Mouse (Mus musculus) kidney, embryonic 16.5 days (tissue): ENCODE results near the gene Rbm20. TPM values are rescaled to one million over a fixed set of nuclear protein-coding genes. Genes with fewer than 3 reads are reported as not detected.

Experiments used
- ATAC-seq: fragments of 200-750 bp; cut with Nextera tagmentation; 2 replicates; pipeline ENCODE4 v1.8.0; 2017; ENCODE audit warnings: moderate TSS enrichment; ENCODE audit not compliant: low FRiP score, low TSS enrichment
- H3K27ac ChIP-seq: fragments of 300-500 bp; sonication (generic); 2 replicates; pipeline ENCODE4 v1.5.1; 2014; ENCODE audit warnings: low read length
- H3K27me3 ChIP-seq: fragments of 300-500 bp; sonication (generic); 2 replicates; pipeline ENCODE4 v1.6.1; 2014; ENCODE audit warnings: low read length, control low read depth, mixed read lengths; ENCODE audit not compliant: insufficient read depth
- H3K36me3 ChIP-seq: fragments of 300-500 bp; sonication (generic); 2 replicates; pipeline ENCODE4 v1.6.1; 2014; ENCODE audit warnings: low read length, control low read depth, mixed read lengths; ENCODE audit not compliant: insufficient read depth
- H3K4me1 ChIP-seq: fragments of 300-500 bp; sonication (generic); 2 replicates; pipeline ENCODE4 v1.6.1; 2014; ENCODE audit warnings: low read length, control low read depth, mixed read lengths; ENCODE audit not compliant: insufficient read depth
- H3K4me2 ChIP-seq: fragments of 300-500 bp; sonication (generic); replicated peaks from 2 replicates; pipeline ENCODE4 v1.6.1; 2014; ENCODE audit warnings: low read depth, low read length
- H3K4me3 ChIP-seq: fragments of 300-500 bp; sonication (generic); 2 replicates; pipeline ENCODE4 v1.5.1; 2014; ENCODE audit warnings: mild to moderate bottlenecking, low read length
- H3K9ac ChIP-seq: fragments of 300-500 bp; sonication (generic); replicated peaks from 2 replicates; pipeline ENCODE4 v1.6.1; 2014; ENCODE audit warnings: low read length
- H3K9me3 ChIP-seq: fragments of 300-500 bp; sonication (generic); 2 replicates; pipeline ENCODE4 v1.6.1; 2016; ENCODE audit warnings: low read length, control low read depth
- WGBS: fragments of 180-500 bp; shearing (Covaris S2); extraction: QIAGEN DNeasy Blood & Tissue Kit; methylation state at CpG from one replicate; pipeline ENCODE4 v1.1.7; 2014; 5-methylcytosine and 5-hydroxymethylcytosine counted together
- polyA plus RNA-seq: library from polyadenylated mRNA; unstranded; fragments of >200 nt; fragmentation: Nextera tagmentation; extraction: Ambion mirVana; gene quantifications from 2 replicates; pipeline ENCODE4 v1.2.1, GENCODE M21; 2015

The Rbm20 gene
- polyA plus RNA-seq, 1 experiment from 2014 or later = 2.5 TPM

GRCm38 (mm10) chr19:53875246-53875645 is 198.1 kb downstream of the Rbm20 start:
- 69% methylated on average over 6 of the region's 6 CpGs for WGBS
- no peak overlapping the region for H3K4me2 ChIP-seq
- H3K27ac ChIP-seq = no peak overlapping the region
- peaks cover 4% of the 10 kb centered on the region; the same call in 1 of the 2 replicates for H3K9me3 ChIP-seq
- no peaks in the 10 kb centered on the region for H3K27me3 ChIP-seq
- H3K4me3 ChIP-seq = no peak overlapping the region
- H3K36me3 ChIP-seq = no peaks in the 10 kb centered on the region
- no peaks in the 10 kb centered on the region for H3K4me1 ChIP-seq
- H3K9ac ChIP-seq = no peak overlapping the region
- ATAC-seq = no peak

GRCm38 (mm10) chr19:53877779-53878178 is 200.7 kb downstream of the Rbm20 start:
- Histone ChIP-seq H3K36me3 (no peaks in the 10 kb centered on the region), H3K4me3 (no peak overlapping the region), H3K27me3 (no peaks in the 10 kb centered on the region), H3K4me2 (no peak overlapping the region), H3K9ac (no peak overlapping the region), H3K4me1 (no peaks in the 10 kb centered on the region), H3K9me3 (peaks cover 6% of the 10 kb centered on the region; the same call in 1 of the 2 replicates), H3K27ac (no peak overlapping the region)
- no peak for ATAC-seq
- 82% methylated on average over 1 of the region's 1 CpGs for WGBS

- no peak overlapping the region for H3K27ac ChIP-seq
- H3K36me3 ChIP-seq = no peaks in the 10 kb centered on the region
- H3K9me3 ChIP-seq = peaks cover 6% of the 10 kb centered on the region; the same call in 1 of the 2 replicates
- H3K4me2 ChIP-seq = no peak overlapping the region
- no peak for ATAC-seq
- 75% methylated on average over 1 of the region's 1 CpGs for WGBS
- 0 out of 2 replicates have a peak, but pooled peaks cover 2% of the 10 kb centered on the region for H3K4me1 ChIP-seq
- no peaks in the 10 kb centered on the region for H3K27me3 ChIP-seq
- no peak overlapping the region for H3K4me3 ChIP-seq
- H3K9ac ChIP-seq = no peak overlapping the region
These were observed 203.4 kb downstream of the Rbm20 start for GRCm38 (mm10) chr19:53880460-53880859.

- Histone ChIP-seq H3K27me3 (no peaks in the 10 kb centered on the region), H3K9me3 (peaks cover 6% of the 10 kb centered on the region; the same call in 1 of the 2 replicates), H3K4me3 (no peak overlapping the region), H3K4me2 (no peak overlapping the region), H3K27ac (no peak overlapping the region), H3K9ac (no peak overlapping the region), H3K4me1 (0 out of 2 replicates have a peak, but pooled peaks cover 2% of the 10 kb centered on the region), H3K36me3 (no peaks in the 10 kb centered on the region)
- 59% methylated on average over 5 of the region's 5 CpGs for WGBS
- no peak for ATAC-seq
These were observed 204.7 kb downstream of the Rbm20 start for GRCm38 (mm10) chr19:53881786-53882185.

- no peak overlapping the region for H3K4me3 ChIP-seq
- peak overlapping the region; percentile 14; the same call in 1 of the 2 replicates for H3K27ac ChIP-seq
- H3K4me2 ChIP-seq = no peak overlapping the region
- no peaks in the 10 kb centered on the region for H3K27me3 ChIP-seq
- no peaks in the 10 kb centered on the region for H3K9me3 ChIP-seq
- no peak overlapping the region for H3K9ac ChIP-seq
- peak; percentile 84 for ATAC-seq
- 0 out of 2 replicates have a peak, but pooled peaks cover 2% of the 10 kb centered on the region for H3K4me1 ChIP-seq
- H3K36me3 ChIP-seq = no peaks in the 10 kb centered on the region
- 35% methylated on average over 10 of the region's 10 CpGs for WGBS
These were observed 208.3 kb downstream of the Rbm20 start for GRCm38 (mm10) chr19:53885450-53885849.

- Histone ChIP-seq H3K27ac (no peak overlapping the region), H3K4me1 (peaks cover 13% of the 10 kb centered on the region; the same call in 1 of the 2 replicates), H3K9ac (no peak overlapping the region), H3K9me3 (no peaks in the 10 kb centered on the region), H3K36me3 (no peaks in the 10 kb centered on the region), H3K27me3 (no peaks in the 10 kb centered on the region), H3K4me3 (no peak overlapping the region), H3K4me2 (no peak overlapping the region)
- 89% methylated on average over 10 of the region's 10 CpGs for WGBS
- ATAC-seq = no peak
These were observed 209.7 kb downstream of the Rbm20 start for GRCm38 (mm10) chr19:53886576-53887370.

GRCm38 (mm10) chr19:53887822-53888221 is 210.7 kb downstream of the Rbm20 start:
- no peak overlapping the region for H3K4me2 ChIP-seq
- H3K4me3 ChIP-seq = no peak overlapping the region
- no peaks in the 10 kb centered on the region for H3K27me3 ChIP-seq
- no peaks in the 10 kb centered on the region for H3K36me3 ChIP-seq
- H3K27ac ChIP-seq = no peak overlapping the region
- no peak for ATAC-seq
- no peaks in the 10 kb centered on the region for H3K9me3 ChIP-seq
- no peak overlapping the region for H3K9ac ChIP-seq
- H3K4me1 ChIP-seq = peaks cover 15% of the 10 kb centered on the region; the same call in 1 of the 2 replicates
- WGBS = 81% methylated on average over 3 of the region's 3 CpGs

- Histone ChIP-seq H3K4me2 (no peak overlapping the region), H3K36me3 (no peaks in the 10 kb centered on the region), H3K4me1 (peaks cover 18% of the 10 kb centered on the region; the same call in 1 of the 2 replicates), H3K9me3 (no peaks in the 10 kb centered on the region), H3K9ac (no peak overlapping the region), H3K4me3 (no peak overlapping the region), H3K27ac (no peak overlapping the region), H3K27me3 (no peaks in the 10 kb centered on the region)
- WGBS = 71% methylated on average over 9 of the region's 9 CpGs
- no peak for ATAC-seq
These were observed 211.2 kb downstream of the Rbm20 start for GRCm38 (mm10) chr19:53888331-53888730.

- no peaks in the 10 kb centered on the region for H3K9me3 ChIP-seq
- H3K27me3 ChIP-seq = no peaks in the 10 kb centered on the region
- no peak for ATAC-seq
- H3K9ac ChIP-seq = no peak overlapping the region
- no peak overlapping the region for H3K4me2 ChIP-seq
- H3K4me3 ChIP-seq = no peak overlapping the region
- 58% methylated on average over 5 of the region's 5 CpGs for WGBS
- H3K27ac ChIP-seq = no peak overlapping the region
- H3K36me3 ChIP-seq = no peaks in the 10 kb centered on the region
- peaks cover 27% of the 10 kb centered on the region; the same call in 1 of the 2 replicates for H3K4me1 ChIP-seq
These were observed 212.4 kb downstream of the Rbm20 start for GRCm38 (mm10) chr19:53889555-53889954.

- Histone ChIP-seq H3K9ac (no peak overlapping the region), H3K4me2 (no peak overlapping the region), H3K27ac (no peak overlapping the region), H3K9me3 (no peaks in the 10 kb centered on the region), H3K4me3 (no peak overlapping the region), H3K27me3 (no peaks in the 10 kb centered on the region), H3K36me3 (no peaks in the 10 kb centered on the region), H3K4me1 (peaks cover 25% of the 10 kb centered on the region; the same call in 1 of the 2 replicates)
- ATAC-seq = no peak
- WGBS = 75% methylated on average over 5 of the region's 5 CpGs
These were observed 213.2 kb downstream of the Rbm20 start for GRCm38 (mm10) chr19:53890274-53890673.
